Mouse (Mus musculus): ENCODE results near the gene Phactr1.

Gene Phactr1

GRCm38 (mm10) chr13:42680391-42680994 is at the start of gene Phactr1:
Gene Phactr1, plus strand, starts transcription at chr13:42680623.
- DNase-seq (ENCODE audit: low read depth), result no peak

GRCm38 (mm10) chr13:42634908-42635307 is 45.5 kb upstream of the Phactr1 start:
- DNase-seq (ENCODE audit: low read depth), result no peak

GRCm38 (mm10) chr13:42650228-42650627 is 30.2 kb upstream of the Phactr1 start:
- DNase-seq (ENCODE audit: low read depth), result no peak

GRCm38 (mm10) chr13:42656643-42657315 is 23.6 kb upstream of the Phactr1 start:
- no peak for DNase-seq (ENCODE audit: low read depth)

- no peak for DNase-seq (ENCODE audit: low read depth)
These were observed 8.7 kb upstream of the Phactr1 start for GRCm38 (mm10) chr13:42671651-42672290.

- no peak for DNase-seq (ENCODE audit: low read depth)
These were observed 876 bp downstream of the Phactr1 start for GRCm38 (mm10) chr13:42681299-42681698.

- DNase-seq (ENCODE audit: low read depth), result no peak
These were observed 3.8 kb downstream of the Phactr1 start for GRCm38 (mm10) chr13:42684181-42684580.

- DNase-seq (ENCODE audit: low read depth), result no peak
These were observed 11.8 kb downstream of the Phactr1 start for GRCm38 (mm10) chr13:42692233-42692632.

- no peak for DNase-seq (ENCODE audit: low read depth)
These were observed 16.2 kb downstream of the Phactr1 start for GRCm38 (mm10) chr13:42696641-42697040.

- DNase-seq (ENCODE audit: low read depth), result no peak
These were observed 28.7 kb downstream of the Phactr1 start for GRCm38 (mm10) chr13:42709148-42709547.

- no peak for DNase-seq (ENCODE audit: low read depth)
These were observed 29.3 kb downstream of the Phactr1 start for GRCm38 (mm10) chr13:42709611-42710331.

- no peak for DNase-seq (ENCODE audit: low read depth)
These were observed 31.1 kb downstream of the Phactr1 start for GRCm38 (mm10) chr13:42711510-42711909.

- DNase-seq (ENCODE audit: low read depth), result no peak
These were observed 39.0 kb downstream of the Phactr1 start for GRCm38 (mm10) chr13:42719401-42719800.

- DNase-seq (ENCODE audit: low read depth), result no peak
These were observed 39.7 kb downstream of the Phactr1 start for GRCm38 (mm10) chr13:42720135-42720534.

- no peak for DNase-seq (ENCODE audit: low read depth)
These were observed 40.2 kb downstream of the Phactr1 start for GRCm38 (mm10) chr13:42720648-42721047.

- no peak for DNase-seq (ENCODE audit: low read depth)
These were observed 43.6 kb downstream of the Phactr1 start for GRCm38 (mm10) chr13:42724011-42724410.

GRCm38 (mm10) chr13:42725709-42726231 is 45.3 kb downstream of the Phactr1 start:
- DNase-seq (ENCODE audit: low read depth), result no peak

- DNase-seq (ENCODE audit: low read depth), result no peak
These were observed 57.1 kb downstream of the Phactr1 start for GRCm38 (mm10) chr13:42737486-42737885.

GRCm38 (mm10) chr13:42738152-42738551 is 57.7 kb downstream of the Phactr1 start:
- DNase-seq (ENCODE audit: low read depth), result no peak

GRCm38 (mm10) chr13:42742226-42742625 is 61.8 kb downstream of the Phactr1 start:
- DNase-seq (ENCODE audit: low read depth), result no peak

GRCm38 (mm10) chr13:42744467-42744866 is 64.0 kb downstream of the Phactr1 start:
- DNase-seq (ENCODE audit: low read depth), result no peak

GRCm38 (mm10) chr13:42757654-42758400 is 77.4 kb downstream of the Phactr1 start:
- no peak for DNase-seq (ENCODE audit: low read depth)
